Mouse (Mus musculus): ENCODE measurements at regions not wholly inside any gene's neighbourhood (a gene's known extent, or its start where the extent isn't known, plus 50 kb on each side); places are given as distances from the start of the nearest gene placed in this dataset.
A peak's percentile ranks its signal among the peaks of the same experiment; 100 is the strongest.

GRCm38 (mm10) chr13:46350075-46350747, 68.0 kb upstream of the Rbm24 start:
- DNase-seq: peak; percentile 94 to 97

DNA sequence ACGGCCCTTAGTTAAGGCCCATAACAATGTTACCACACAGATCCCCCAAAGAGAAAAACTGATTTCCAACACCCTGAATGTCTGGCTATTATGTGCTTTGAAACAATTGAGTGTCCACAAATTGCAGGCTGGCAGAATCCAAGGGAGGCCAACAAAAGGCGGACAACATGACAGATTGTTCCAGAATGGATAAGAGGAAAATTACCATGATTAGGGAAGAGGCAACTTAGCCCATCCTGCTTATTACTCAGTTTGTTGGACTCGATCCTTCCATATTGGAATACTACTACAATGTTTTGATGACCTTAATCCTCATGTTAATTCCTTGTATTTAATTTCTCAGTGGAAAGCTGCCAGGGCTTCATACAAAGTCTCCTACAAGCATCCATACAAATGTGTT, 62.9 kb upstream of the Rbm24 start:
- no peak for DNase-seq

GRCm38 (mm10) chr13:46355975-46356374, 62.3 kb upstream of the Rbm24 start:
- no peak for DNase-seq

DNA sequence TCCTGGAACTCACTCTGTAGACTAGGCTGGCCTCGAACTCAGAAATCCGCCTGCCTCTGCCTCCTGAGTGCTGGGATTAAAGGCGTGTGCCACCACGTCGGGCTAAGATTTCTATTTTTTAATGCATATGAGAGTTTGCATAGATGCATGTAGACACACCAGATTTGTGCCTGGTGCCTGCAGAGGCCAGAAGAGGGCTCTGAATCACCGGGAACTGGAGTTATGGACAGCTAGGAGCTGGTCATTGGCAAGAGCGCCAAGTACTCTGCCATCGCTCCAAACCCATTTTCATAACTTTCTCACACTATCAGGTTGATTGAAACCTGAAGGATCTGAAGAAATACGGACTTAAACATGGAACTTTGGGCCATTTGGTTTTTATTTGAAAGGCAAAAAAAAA, 61.2 kb upstream of the Rbm24 start:
- peak in 1 of 2 experiments; percentile 17 for DNase-seq

- no peak for DNase-seq
These were observed 57.6 kb upstream of the Rbm24 start for GRCm38 (mm10) chr13:46360495-46361120.

DNA sequence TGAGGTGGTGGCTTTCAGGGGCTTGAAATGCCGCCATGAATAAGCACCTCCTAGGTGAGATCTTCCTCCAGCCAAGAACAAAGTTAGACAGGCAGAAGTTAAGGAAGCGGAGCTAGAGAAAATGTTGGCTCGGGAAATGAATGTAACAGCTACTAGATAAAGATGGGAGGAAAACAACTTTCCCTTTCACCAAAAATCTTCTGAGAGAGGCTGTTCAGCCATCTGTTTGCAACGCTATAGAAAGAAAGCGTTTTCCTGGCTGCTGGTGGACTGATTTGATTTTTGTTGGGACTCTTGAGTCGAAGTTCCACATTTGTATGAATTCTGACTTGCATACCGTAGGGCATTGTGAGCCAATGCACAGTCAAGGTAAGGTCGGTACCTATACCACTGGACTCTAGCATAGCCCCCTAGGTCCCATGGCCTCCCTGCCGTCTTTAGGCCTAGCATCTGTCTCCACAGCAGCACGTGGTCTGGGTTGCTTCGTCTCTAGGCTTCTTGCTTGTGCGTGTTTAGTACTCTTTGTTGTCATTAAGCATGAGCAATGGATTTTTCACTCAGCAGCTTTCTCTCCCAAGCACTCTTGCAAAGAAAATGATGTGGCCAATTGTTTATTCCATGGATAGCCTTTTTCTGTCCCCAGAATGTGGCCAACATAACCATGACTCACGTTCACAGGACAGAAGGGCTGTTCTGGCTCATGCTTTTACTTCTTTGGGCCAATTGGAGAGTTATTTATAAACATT, 54.6 kb upstream of the Rbm24 start:
- DNase-seq: no peak

DNA sequence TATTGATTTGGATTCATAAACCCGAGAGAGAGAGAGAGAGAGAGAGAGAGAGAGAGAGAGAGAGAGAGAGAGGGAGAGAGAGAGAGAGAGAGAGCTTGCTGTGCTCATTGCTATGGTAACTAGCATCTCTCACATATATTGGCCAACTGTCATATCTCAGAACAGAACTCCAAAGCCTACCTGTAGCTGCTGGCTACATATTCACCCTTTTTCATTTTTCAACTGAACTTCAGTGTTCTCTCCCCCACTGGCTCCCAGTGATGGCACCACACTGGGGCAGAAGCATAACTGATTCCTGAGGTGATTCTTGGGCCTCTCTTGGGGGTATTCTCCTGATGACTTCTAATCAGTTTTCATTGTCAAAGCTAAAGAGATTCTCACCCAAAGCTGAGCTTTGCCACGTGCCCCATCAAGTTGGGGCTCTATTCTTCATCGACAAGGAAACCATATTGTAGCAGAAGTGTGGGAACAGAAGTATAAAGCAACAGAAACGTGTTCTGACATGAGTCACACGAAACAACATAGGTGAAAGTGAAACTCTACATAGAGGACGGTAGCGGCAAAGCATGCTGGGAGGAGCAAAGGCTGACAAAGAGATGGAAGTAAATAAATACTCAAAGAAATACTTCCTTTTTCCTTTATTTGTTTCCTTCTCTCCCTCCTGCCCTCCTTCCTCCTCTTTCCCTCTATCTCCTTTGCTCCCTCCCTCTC, 53.9 kb upstream of the Rbm24 start:
- DNase-seq: no peak

DNA sequence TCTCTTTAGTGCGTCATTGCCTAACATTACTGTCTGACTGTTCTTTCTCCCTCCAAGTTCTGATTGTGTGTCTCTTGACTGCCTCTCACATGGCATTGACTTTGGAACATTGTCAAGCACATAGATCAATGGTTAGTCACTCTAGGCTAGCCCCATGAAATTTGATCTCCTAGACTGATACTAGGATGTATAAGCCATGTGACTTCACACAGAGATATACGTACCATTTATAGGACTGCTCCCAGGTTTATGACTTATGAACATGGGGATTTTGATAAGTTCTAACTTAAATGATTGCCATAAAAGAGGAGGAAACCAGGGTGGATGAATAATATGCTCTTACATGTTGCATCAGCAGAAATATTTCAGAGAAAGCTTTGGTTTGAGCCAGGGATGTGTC, 52.9 kb upstream of the Rbm24 start:
- no peak for DNase-seq

Data from cerebellum, postnatal 14 days (tissue).